Mouse (Mus musculus): ENCODE data around the gene Vmn1r23. TPM values are rescaled to one million over a fixed set of nuclear protein-coding genes. Genes with fewer than 3 reads are reported as not detected.

The Vmn1r23 gene
- total and polyA plus RNA-seq, 3 experiments: not detected

Other genes with a start within 250 kb of the Vmn1r23 start
- 6.4 and 6.8 TPM in 2 replicates for gene Pyurf, start 234.8 kb downstream of the Vmn1r23 start, total RNA-seq (2012; rRNA removed)
- gene Pyurf, start 234.8 kb downstream of the Vmn1r23 start, total RNA-seq (2014; rRNA removed): 12.4 and 13.4 TPM in 2 replicates
- gene Pyurf, start 234.8 kb downstream of the Vmn1r23 start, polyA plus RNA-seq (2012; ENCODE audit: insufficient read length, low read depth): 5.7 and 6.8 TPM in 2 replicates
- 12.2 and 13.8 TPM in 2 replicates for gene Lancl2, start 224.3 kb downstream of the Vmn1r23 start, total RNA-seq (2012; rRNA removed)
- 24.3 and 25.0 TPM in 2 replicates for gene Lancl2, start 224.3 kb downstream of the Vmn1r23 start, total RNA-seq (2014; rRNA removed)
- 17.7 and 19.1 TPM in 2 replicates for gene Lancl2, start 224.3 kb downstream of the Vmn1r23 start, polyA plus RNA-seq (2012; ENCODE audit: insufficient read length, low read depth)
- gene Vopp1, start 101.7 kb downstream of the Vmn1r23 start, total RNA-seq (2012; rRNA removed): not detected in 2 replicates
- not detected in 2 replicates for gene Vopp1, start 101.7 kb downstream of the Vmn1r23 start, total RNA-seq (2014; rRNA removed)
- gene Vopp1, start 101.7 kb downstream of the Vmn1r23 start, polyA plus RNA-seq (2012; ENCODE audit: insufficient read length, low read depth): 0.10 TPM in 1 of 2 replicates, not detected in the other
- not detected in 2 replicates for gene Vmn1r21, start 76.5 kb downstream of the Vmn1r23 start, total RNA-seq (2012; rRNA removed)
- gene Vmn1r21, start 76.5 kb downstream of the Vmn1r23 start, total RNA-seq (2014; rRNA removed): not detected in 2 replicates
- gene Vmn1r21, start 76.5 kb downstream of the Vmn1r23 start, polyA plus RNA-seq (2012; ENCODE audit: insufficient read length, low read depth): not detected in 2 replicates
- not detected in 2 replicates for gene Vmn1r22, start 18.8 kb downstream of the Vmn1r23 start, total RNA-seq (2012; rRNA removed)
- not detected in 2 replicates for gene Vmn1r22, start 18.8 kb downstream of the Vmn1r23 start, total RNA-seq (2014; rRNA removed)
- gene Vmn1r22, start 18.8 kb downstream of the Vmn1r23 start, polyA plus RNA-seq (2012; ENCODE audit: insufficient read length, low read depth): not detected in 2 replicates
- not detected in 2 replicates for gene Vmn1r24, start 34.7 kb upstream of the Vmn1r23 start, total RNA-seq (2012; rRNA removed)
- gene Vmn1r24, start 34.7 kb upstream of the Vmn1r23 start, total RNA-seq (2014; rRNA removed): not detected in 2 replicates
- gene Vmn1r24, start 34.7 kb upstream of the Vmn1r23 start, polyA plus RNA-seq (2012; ENCODE audit: insufficient read length, low read depth): not detected in 2 replicates
- not detected in 2 replicates for gene Vmn1r25, start 54.0 kb upstream of the Vmn1r23 start, total RNA-seq (2012; rRNA removed)
- not detected in 2 replicates for gene Vmn1r25, start 54.0 kb upstream of the Vmn1r23 start, total RNA-seq (2014; rRNA removed)
- not detected in 2 replicates for gene Vmn1r25, start 54.0 kb upstream of the Vmn1r23 start, polyA plus RNA-seq (2012; ENCODE audit: insufficient read length, low read depth)
- gene Vmn1r26, start 88.3 kb upstream of the Vmn1r23 start, total RNA-seq (2012; rRNA removed): not detected in 2 replicates
- gene Vmn1r26, start 88.3 kb upstream of the Vmn1r23 start, total RNA-seq (2014; rRNA removed): not detected in 2 replicates
- gene Vmn1r26, start 88.3 kb upstream of the Vmn1r23 start, polyA plus RNA-seq (2012; ENCODE audit: insufficient read length, low read depth): not detected in 2 replicates